Mouse (Mus musculus): ENCODE data around the gene Nrg3. TPM values are rescaled to one million over a fixed set of nuclear protein-coding genes. Genes with fewer than 3 reads are reported as not detected.

The Nrg3 gene
- polyA plus RNA-seq, 1 experiment = not detected

DNA sequence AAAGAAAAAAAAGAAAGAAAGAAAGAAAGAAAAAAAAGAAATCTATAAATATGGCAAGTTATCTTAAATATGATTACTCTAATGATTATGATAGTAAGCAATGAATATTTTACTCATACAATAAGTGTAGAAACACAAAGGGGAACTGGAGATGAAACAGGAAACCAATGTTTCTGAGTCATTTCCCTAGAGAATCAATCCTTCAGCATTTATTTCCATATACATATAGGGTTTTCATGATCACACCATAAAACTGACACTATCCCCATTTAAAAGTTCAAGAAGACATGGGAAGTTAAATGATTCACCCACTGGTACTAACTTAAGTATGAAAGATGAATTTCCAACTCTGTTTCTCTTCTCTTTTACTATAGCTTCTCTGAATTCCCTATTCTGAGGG lies 86.0 kb downstream of the Nrg3 start:
- TF ChIP-seq POLR2A (IDR thresholded peaks at IDR 0.05; ENCODE audit: borderline replicate concordance, extremely low read depth, low read depth, low read length) (no peak), CTCF (IDR thresholded peaks at IDR 0.05; ENCODE audit: insufficient read depth, low read length) (no peak)
- Histone ChIP-seq H3K4me3 (replicated peaks; ENCODE audit: extremely low read depth, low read depth, low read length) (no peak overlapping the region), H3K4me1 (ENCODE audit: control insufficient read depth, insufficient read depth, low read length) (no peaks in the 10 kb centered on the region)
- no peak for DNase-seq

DNA sequence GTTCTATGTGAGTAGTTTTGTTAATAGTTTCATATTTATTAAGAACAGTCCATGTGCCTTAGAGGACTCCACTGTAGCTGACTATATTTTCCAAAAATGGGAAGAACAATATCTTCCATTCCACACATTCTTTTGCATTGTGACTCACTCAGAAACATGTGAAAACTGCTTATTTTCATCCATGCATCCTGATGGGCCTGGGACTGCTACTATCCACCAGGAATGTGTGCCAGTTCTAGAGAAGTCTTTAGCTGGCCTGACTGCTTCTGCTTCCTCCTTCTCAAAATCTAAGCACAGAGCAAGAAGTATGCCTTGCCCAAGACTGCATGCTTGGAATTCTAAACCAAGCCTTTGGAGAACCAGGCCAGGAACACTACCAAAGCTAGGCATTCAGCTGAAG lies 91.6 kb downstream of the Nrg3 start:
- no peak for DNase-seq
- H3K4me3 ChIP-seq (replicated peaks; ENCODE audit: extremely low read depth, low read depth, low read length) = no peak overlapping the region
- TF ChIP-seq CTCF (IDR thresholded peaks at IDR 0.05; ENCODE audit: insufficient read depth, low read length) (no peak), POLR2A (IDR thresholded peaks at IDR 0.05; ENCODE audit: borderline replicate concordance, extremely low read depth, low read depth, low read length) (no peak)
- no peaks in the 10 kb centered on the region for H3K4me1 ChIP-seq (ENCODE audit: control insufficient read depth, insufficient read depth, low read length)

DNA sequence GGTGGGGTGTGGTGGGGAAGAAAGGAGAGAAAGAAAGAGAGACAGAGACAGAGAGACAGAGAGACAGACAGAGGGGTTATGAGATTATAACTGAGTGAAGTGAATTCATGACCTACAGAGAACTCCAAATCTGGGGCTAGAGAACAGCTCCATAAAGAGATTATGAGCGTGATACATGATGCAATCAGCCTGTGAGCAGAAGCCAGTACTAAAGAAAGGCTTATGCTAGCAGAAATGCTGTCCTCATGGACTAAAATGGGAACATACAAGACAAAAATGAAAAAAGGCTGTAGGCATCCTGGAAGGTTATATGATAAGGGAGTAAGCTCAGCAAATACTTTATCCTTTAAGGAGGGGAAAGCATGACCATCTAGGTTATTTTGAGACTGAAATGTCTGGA lies 99.7 kb downstream of the Nrg3 start:
- no peak for DNase-seq
- no peaks in the 10 kb centered on the region for H3K4me1 ChIP-seq (ENCODE audit: control insufficient read depth, insufficient read depth, low read length)
- WGBS = 66% methylated on average over 1 of the region's 1 CpGs
- TF ChIP-seq CTCF (IDR thresholded peaks at IDR 0.05; ENCODE audit: insufficient read depth, low read length) (no peak), POLR2A (IDR thresholded peaks at IDR 0.05; ENCODE audit: borderline replicate concordance, extremely low read depth, low read depth, low read length) (no peak)
- H3K4me3 ChIP-seq (replicated peaks; ENCODE audit: extremely low read depth, low read depth, low read length) = no peak overlapping the region

DNA sequence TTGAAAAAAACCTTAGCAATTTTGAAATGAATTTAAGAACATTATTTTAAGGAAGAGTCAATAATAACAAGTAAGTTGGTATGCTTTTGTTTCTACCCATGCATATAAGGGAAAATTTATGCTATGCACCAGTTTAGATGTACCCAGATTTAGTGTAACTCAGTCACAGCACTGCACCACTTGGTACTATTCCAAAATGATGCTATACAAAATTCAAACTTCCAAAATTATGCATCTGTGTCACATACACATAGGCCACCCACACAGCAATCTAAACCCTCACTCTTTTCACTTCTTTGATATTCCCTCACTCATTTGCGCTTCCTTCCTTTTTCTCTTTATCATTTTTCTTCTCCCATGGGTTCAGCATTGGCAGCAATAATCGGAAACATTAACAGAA lies 116.6 kb downstream of the Nrg3 start:
- DNase-seq = no peak
- WGBS = 72% methylated on average over 2 of the region's 2 CpGs
- no peak overlapping the region for H3K4me3 ChIP-seq (replicated peaks; ENCODE audit: extremely low read depth, low read depth, low read length)
- TF ChIP-seq CTCF (IDR thresholded peaks at IDR 0.05; ENCODE audit: insufficient read depth, low read length) (no peak), POLR2A (IDR thresholded peaks at IDR 0.05; ENCODE audit: borderline replicate concordance, extremely low read depth, low read depth, low read length) (no peak)
- no peaks in the 10 kb centered on the region for H3K4me1 ChIP-seq (ENCODE audit: control insufficient read depth, insufficient read depth, low read length)

DNA sequence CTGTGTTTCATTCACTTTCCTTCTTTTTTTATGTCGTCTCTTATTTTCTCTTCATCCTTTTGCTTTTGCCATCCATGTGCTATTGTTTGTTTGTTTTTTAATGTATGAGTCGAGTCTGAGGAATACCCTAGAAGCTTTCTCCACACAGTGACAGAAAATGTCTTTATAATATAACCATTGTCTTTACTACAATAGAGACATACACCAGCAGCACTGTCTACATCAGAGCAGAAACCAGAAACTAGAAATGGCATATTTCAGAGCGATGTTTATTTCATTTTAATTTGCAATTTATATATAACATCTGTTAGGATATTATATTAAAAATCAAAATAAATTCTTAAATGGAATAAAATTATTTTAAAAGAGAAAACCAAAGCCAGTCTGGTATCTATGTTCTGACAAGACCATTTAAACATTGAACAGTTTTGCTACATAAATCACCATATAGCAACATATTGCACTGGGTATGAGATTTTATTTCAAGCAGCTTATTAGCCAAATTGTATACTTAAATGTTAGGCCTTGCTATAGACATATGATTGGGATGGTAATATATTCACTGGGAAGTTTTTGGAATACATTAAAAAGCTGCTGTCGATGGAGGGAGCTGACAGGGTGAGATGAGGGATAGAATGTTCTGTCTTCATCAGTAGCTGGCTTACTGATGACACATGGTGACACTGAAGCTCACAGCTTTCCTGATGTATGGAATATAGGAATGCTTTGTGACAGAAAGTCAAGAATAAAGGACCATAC lies 120.7 kb downstream of the Nrg3 start:
- no peak overlapping the region for H3K4me3 ChIP-seq (replicated peaks; ENCODE audit: extremely low read depth, low read depth, low read length)
- 63% methylated on average over 4 of the region's 4 CpGs for WGBS
- no peak for DNase-seq
- TF ChIP-seq POLR2A (IDR thresholded peaks at IDR 0.05; ENCODE audit: borderline replicate concordance, extremely low read depth, low read depth, low read length) (no peak), CTCF (IDR thresholded peaks at IDR 0.05; ENCODE audit: insufficient read depth, low read length) (no peak)
- H3K4me1 ChIP-seq (ENCODE audit: control insufficient read depth, insufficient read depth, low read length) = no peaks in the 10 kb centered on the region

DNA sequence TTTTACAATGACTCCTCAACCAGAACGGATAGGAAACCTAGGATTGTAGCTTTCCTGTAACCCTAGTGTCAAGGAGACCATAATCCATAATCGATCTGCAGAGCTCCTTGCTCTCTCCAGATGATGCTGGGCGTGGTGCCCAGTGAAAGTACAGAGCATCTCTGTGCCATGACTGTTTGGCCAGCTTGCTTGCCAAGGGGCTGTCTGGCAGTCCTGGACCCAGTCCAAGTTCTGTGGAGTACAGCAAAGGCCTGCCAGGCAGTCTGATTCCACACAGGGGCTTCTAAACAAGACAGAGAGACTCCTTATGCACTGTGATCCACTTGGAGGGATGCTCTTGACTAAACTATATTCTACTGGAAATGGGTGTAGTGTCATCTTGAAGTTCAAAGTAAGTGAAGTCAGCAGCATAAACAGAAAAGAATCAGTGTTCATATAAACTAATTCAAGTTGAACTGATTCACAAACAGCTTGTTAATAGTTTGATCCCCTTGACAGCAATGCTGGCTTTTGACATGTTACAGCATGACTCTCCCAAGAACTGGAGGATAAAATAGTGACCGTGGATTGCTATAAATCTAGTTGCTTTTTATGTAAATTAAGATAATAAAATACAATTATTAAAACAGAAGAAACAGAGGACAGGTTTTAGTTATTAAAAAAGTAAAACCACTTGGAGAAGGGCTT lies 155.3 kb downstream of the Nrg3 start:
- WGBS = 52% methylated on average over 4 of the region's 4 CpGs
- Histone ChIP-seq H3K4me3 (replicated peaks; ENCODE audit: extremely low read depth, low read depth, low read length) (no peak overlapping the region), H3K4me1 (ENCODE audit: control insufficient read depth, insufficient read depth, low read length) (no peaks in the 10 kb centered on the region)
- TF ChIP-seq CTCF (IDR thresholded peaks at IDR 0.05; ENCODE audit: insufficient read depth, low read length) (no peak), POLR2A (IDR thresholded peaks at IDR 0.05; ENCODE audit: borderline replicate concordance, extremely low read depth, low read depth, low read length) (no peak)
- no peak for DNase-seq

DNA sequence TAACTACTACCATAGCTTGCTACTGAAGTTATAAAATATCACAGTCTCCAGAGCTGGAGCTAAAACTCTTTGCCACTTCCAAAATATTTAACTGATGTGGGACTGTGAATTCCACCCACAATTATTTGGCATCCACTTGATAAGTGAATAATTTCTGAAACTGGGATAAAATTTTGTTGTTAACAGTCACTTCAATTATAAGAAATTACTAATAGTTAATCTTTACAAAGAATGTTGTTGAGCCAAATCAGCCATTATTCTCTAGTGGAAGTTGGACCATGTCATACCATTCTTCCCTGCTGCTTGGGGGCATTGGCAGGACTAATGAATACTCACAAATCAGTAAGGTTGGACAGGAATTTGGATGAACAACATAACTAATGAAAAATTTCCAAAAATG lies 158.8 kb downstream of the Nrg3 start:
- DNase-seq = no peak
- no peaks in the 10 kb centered on the region for H3K4me1 ChIP-seq (ENCODE audit: control insufficient read depth, insufficient read depth, low read length)
- TF ChIP-seq POLR2A (IDR thresholded peaks at IDR 0.05; ENCODE audit: borderline replicate concordance, extremely low read depth, low read depth, low read length) (no peak), CTCF (IDR thresholded peaks at IDR 0.05; ENCODE audit: insufficient read depth, low read length) (no peak)
- H3K4me3 ChIP-seq (replicated peaks; ENCODE audit: extremely low read depth, low read depth, low read length) = no peak overlapping the region

GRCm38 (mm10) chr14:39265121-39265520 lies 207.8 kb downstream of the Nrg3 start:
- no peaks in the 10 kb centered on the region for H3K4me1 ChIP-seq (ENCODE audit: control insufficient read depth, insufficient read depth, low read length)
- 92% methylated on average over 1 of the region's 1 CpGs for WGBS
- DNase-seq = no peak
- no peak for TF ChIP-seq POLR2A (IDR thresholded peaks at IDR 0.05; ENCODE audit: borderline replicate concordance, extremely low read depth, low read depth, low read length)
- no peak for TF ChIP-seq CTCF (IDR thresholded peaks at IDR 0.05; ENCODE audit: insufficient read depth, low read length)
- no peak overlapping the region for H3K4me3 ChIP-seq (replicated peaks; ENCODE audit: extremely low read depth, low read depth, low read length)

- WGBS = 82% methylated on average over 4 of the region's 4 CpGs
- TF ChIP-seq CTCF (IDR thresholded peaks at IDR 0.05; ENCODE audit: insufficient read depth, low read length) (no peak), POLR2A (IDR thresholded peaks at IDR 0.05; ENCODE audit: borderline replicate concordance, extremely low read depth, low read depth, low read length) (no peak)
- Histone ChIP-seq H3K4me1 (ENCODE audit: control insufficient read depth, insufficient read depth, low read length) (no peaks in the 10 kb centered on the region), H3K4me3 (replicated peaks; ENCODE audit: extremely low read depth, low read depth, low read length) (no peak overlapping the region)
- DNase-seq = no peak
Observed at GRCm38 (mm10) chr14:39264422-39264821, 208.5 kb downstream of the Nrg3 start.

DNA sequence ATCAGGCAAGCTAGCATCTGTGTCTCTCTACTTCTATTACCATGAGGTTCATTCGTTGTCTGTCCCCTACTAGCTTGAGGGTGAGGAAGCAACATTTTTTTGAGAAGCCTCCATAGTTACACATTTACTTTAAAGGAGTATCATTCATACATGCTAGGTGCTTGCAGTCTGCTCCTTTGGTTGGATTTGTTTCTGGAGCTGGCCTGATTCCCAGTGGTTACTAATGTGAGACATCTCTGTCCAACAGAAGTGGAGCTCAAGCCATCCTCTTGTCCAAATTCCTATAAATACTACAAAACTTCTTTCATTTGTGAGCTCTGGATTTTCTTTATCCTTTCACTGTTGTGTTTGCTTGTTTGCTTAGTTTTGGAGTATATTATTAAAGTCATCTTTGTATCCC lies 211.9 kb downstream of the Nrg3 start:
- no peak for DNase-seq
- TF ChIP-seq CTCF (IDR thresholded peaks at IDR 0.05; ENCODE audit: insufficient read depth, low read length) = no peak
- TF ChIP-seq POLR2A (IDR thresholded peaks at IDR 0.05; ENCODE audit: borderline replicate concordance, extremely low read depth, low read depth, low read length) = no peak
- WGBS = 64% methylated on average over 1 of the region's 1 CpGs
- Histone ChIP-seq H3K4me1 (ENCODE audit: control insufficient read depth, insufficient read depth, low read length) (no peaks in the 10 kb centered on the region), H3K4me3 (replicated peaks; ENCODE audit: extremely low read depth, low read depth, low read length) (no peak overlapping the region)
